Mouse (Mus musculus) E14TG2a.4 (cell line): Measurements from ENCODE around the gene Zfp398.

Source experiments
- CTCF ChIP-seq: conservative IDR thresholded peaks from 2 replicates; pipeline ENCODE4 v1.5.1; 2014; ENCODE audit warnings: low read length
- NANOG ChIP-seq: IDR thresholded peaks from 2 replicates; pipeline ENCODE4 v1.6.1; 2014; ENCODE audit warnings: borderline replicate concordance, low read length, mixed read lengths
- POU5F1 ChIP-seq: IDR thresholded peaks from 2 replicates; pipeline ENCODE4 v1.6.1; 2014; ENCODE audit warnings: low read length, borderline replicate concordance

GRCm38 (mm10) chr6:47799079-47799478, 36.4 kb upstream of the Zfp398 start:
- TF ChIP-seq CTCF (peak; percentile 80), NANOG (no peak), POU5F1 (no peak)
